Mouse (Mus musculus): ENCODE measurements at regions not wholly inside any gene's neighbourhood (a gene's known extent, or its start where the extent isn't known, plus 50 kb on each side); places are given as distances from the start of the nearest gene placed in this dataset.

GRCm38 (mm10) chr12:107181291-107181690, 307.1 kb upstream of the 3110018I06Rik start:
- TF ChIP-seq MYC (IDR thresholded peaks at IDR 0.05; ENCODE audit: low read depth, low read length) = no peak
- TF ChIP-seq POLR2A (IDR thresholded peaks at IDR 0.05; ENCODE audit: control insufficient read depth in 1 of 2, insufficient read depth in 1 of 2, low read depth in 1 of 2, low read length in 2 of 2, poor library complexity in 1 of 2) = no peak
- no peak for TF ChIP-seq CTCF (IDR thresholded peaks at IDR 0.05 in 2 of 3, conservative IDR thresholded peaks at IDR 0.05 in 1 of 3; ENCODE audit: control insufficient read depth in 1 of 3, insufficient read depth in 1 of 3, low read depth in 2 of 3, low read length in 3 of 3, poor library complexity in 1 of 3, severe bottlenecking in 1 of 3)
- TF ChIP-seq ZC3H11A (IDR thresholded peaks at IDR 0.05; ENCODE audit: low read depth, low read length) = no peak
- TF ChIP-seq USF2 (IDR thresholded peaks at IDR 0.05; ENCODE audit: borderline replicate concordance in 1 of 2, insufficient read depth in 1 of 2, low read depth in 1 of 2, low read length in 2 of 2) = no peak
- no peak for TF ChIP-seq GABPA (IDR thresholded peaks at IDR 0.05; ENCODE audit: low read depth, low read length)
- TF ChIP-seq MEF2A (IDR thresholded peaks at IDR 0.05; ENCODE audit: extremely low read depth, insufficient replicate concordance, low read depth, low read length, poor library complexity, severe bottlenecking) = no peak
- no peak for TF ChIP-seq MXI1 (IDR thresholded peaks at IDR 0.05; ENCODE audit: low read depth, low read length)
- no peak for TF ChIP-seq SIN3A (IDR thresholded peaks at IDR 0.05; ENCODE audit: low read length)
